Mouse (Mus musculus) inflammation-experienced regulatory T-cells, adult 6 months (primary cell): Measurements from ENCODE around the gene 2510009E07Rik. TPM values are rescaled to one million over a fixed set of nuclear protein-coding genes. Genes with fewer than 3 reads are reported as not detected.
"Not testable (repeated sequence)": the region's sequence is repeated elsewhere in the genome, so short reads cannot be mapped to it uniquely, and the experiment has no call there.

Source experiments
- ATAC-seq: one replicate; pipeline ENCODE4 v1.8.0; 2017
- polyA plus RNA-seq, 3 experiments: library from polyadenylated mRNA; unstranded; fragments of 100-300 nt; shearing (Covaris generic); gene quantifications; one replicate each; pipeline ENCODE4 v1.2.1; 2017

The 2510009E07Rik gene
- polyA plus RNA-seq, 3 experiments from 2014 or later, result 0.30 to 4.1 (median 3.0) TPM

DNA sequence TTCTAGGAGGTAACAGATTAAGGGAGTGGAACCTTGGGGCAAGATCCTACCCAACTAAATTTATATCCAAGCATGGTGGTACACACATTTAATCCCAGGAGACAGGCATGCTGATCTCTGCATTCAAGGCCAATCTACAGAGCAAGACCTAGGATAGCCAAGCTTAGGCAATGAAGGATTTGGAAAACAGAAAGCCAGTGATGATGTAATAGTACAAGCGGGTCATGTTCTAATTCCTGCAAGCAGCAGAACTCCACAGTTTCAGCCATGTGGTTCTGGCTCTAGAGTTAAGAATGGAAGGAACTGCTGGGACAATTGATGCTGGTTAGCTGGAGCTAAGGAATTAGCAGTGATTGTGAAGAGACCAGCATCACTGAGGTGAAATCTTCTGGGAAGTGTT lies 20.8 kb downstream of the 2510009E07Rik start:
- ATAC-seq, result not testable (repeated sequence)

DNA sequence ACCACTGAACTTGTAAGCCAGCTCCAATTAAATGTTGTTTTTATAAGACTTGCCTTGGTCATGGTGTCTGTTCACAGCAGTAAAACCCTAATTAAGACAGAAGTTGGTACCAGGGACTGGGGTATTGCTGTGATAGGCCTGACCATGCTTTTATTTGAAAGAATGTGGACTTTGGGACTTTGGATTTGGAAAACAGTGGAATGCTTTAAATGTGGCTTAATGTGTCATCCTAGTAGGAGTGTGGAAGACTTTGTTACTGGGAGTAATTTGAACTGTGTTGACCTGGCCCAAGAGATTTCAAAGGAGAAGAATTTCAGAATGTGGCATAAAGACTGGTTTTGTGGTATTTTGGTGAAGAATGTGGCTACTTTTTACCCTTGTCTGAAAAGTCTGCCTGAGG lies 21.4 kb downstream of the 2510009E07Rik start:
- ATAC-seq, result not testable (repeated sequence)

DNA sequence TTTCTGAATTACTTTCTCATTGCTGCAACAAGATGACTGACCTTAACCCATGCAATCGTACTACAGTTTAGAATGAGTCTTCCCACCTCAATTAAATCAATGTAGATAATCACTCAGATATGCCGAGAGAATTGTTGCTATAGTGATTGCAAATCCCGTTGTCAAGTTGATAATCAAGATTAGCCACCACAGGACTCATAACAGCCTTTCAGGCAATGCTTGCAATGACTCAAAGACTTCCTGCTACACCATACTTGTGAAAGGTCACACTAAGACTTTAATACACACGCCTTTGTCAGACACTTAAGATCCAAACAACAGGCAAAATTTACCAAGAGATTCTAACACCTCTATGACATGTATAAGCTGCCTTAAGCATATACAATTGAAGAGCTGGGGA lies 22.6 kb downstream of the 2510009E07Rik start:
- ATAC-seq, result peak; percentile 93

DNA sequence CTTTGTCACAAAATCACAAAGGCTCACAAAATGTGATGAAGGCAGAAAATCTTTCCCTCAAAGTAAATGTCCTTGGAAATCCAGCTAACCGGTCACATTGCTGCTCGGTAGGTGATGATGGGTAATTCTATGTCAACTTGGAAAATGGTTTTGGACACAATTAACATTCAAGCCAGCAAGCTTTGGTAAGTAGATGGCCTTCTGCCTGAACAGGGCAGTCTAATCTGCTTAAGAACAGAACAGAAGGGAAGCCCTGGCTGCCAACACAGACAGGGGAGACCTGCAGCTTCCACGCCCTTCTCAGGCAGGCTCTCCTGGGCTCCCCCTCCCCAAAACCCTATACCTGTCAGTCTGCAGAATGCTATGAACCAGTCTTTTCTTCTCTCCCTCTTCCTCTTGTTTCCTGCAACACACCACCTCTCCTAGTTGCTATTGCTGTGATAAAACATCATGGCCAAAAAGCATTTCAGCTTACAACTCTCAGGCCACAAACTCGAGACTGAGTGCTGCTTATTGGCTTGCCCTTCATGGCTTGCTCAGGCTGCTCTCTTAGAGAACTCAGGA lies 29.0 kb downstream of the 2510009E07Rik start:
- ATAC-seq, result no peak

DNA sequence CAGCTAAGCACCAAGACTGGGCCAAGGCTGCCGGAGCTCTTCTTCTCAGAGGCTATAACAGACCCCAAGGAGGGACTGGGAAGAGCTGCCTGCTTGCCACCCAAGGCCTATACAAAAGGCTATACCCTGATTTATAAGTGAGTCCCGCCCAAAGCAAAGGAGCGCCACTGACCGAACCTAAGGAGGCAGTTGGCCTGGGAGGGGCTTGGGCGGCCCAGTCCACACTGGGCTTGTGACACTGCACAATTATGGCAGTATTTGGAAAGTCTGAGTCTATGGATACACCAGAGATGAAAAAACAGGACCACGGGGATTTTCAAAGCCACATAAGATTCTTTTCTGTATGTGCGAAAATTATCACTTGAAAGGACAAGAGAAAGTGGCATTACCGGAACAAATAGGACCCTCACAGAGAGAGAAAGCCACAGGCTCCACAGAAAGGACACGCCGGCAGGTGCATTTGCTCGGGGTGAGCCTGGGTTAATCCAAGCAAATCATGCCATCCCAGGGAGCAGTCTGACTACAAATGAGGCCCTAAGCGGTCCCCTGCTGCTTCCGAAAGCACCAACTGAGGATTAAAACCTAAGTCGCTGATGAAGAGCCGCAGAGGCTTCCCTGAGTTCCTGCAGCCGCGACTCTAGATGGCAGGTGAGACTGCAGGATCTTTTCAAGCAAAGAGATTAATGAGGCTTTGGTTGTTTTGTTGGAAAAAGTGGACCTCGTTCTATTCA lies 29.7 kb downstream of the 2510009E07Rik start:
- no peak for ATAC-seq

DNA sequence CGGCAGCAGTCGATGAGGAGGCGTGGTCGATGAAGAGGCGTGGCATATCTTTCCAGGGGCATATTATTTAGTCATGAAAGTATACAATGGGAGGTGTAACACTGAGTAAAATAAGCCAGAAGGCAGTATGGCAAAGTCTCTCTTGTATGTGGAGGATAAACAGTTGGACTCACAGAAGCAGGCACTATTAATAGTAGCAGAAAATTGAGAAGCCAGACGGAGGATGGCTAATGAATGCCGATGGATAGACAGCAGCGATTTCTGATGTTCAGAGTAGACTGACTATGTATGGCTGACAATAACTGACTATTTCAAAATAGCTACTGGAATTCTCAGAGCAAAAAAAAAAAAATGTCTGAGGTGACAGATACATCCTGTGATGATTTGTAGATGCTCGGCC lies 38.5 kb downstream of the 2510009E07Rik start:
- ATAC-seq, result no peak

DNA sequence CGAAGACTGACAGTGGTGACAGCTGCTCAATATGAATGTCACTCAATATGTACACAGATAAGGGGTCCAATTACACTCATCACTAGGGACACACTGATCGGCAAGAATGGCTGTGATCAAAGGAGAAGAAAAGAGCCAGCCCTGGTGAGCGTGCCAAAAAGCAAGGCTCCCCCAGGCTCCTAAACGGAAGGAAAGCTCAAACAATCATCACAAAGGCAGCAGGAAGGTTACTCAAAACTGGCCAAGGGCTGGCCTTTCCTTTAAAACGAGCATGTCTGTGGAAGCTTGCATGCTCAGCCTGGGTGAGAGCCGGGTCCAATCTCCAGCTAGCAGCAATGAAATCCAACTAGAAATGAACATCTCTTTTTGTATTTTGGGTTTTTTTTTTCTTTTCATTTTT lies 39.2 kb downstream of the 2510009E07Rik start:
- no peak for ATAC-seq

DNA sequence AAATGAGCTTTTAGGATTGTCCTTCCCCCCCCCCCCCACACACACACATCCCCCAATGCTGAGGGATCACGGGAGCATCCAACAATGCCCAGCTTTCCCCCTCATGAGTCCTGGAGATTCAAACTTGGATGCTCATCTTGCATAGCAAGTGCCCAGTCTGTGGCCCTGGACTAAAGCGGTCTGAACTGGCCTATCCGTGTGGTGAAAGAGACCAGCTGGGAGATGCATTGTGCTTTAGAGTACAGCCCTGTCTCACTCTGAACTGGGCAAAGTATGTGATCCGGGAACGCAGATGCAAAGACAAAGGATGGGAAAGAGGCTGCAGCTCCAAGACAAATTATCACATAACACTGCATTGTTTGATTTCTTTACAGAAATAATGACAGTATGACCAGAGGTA lies 40.1 kb downstream of the 2510009E07Rik start:
- ATAC-seq, result no peak

DNA sequence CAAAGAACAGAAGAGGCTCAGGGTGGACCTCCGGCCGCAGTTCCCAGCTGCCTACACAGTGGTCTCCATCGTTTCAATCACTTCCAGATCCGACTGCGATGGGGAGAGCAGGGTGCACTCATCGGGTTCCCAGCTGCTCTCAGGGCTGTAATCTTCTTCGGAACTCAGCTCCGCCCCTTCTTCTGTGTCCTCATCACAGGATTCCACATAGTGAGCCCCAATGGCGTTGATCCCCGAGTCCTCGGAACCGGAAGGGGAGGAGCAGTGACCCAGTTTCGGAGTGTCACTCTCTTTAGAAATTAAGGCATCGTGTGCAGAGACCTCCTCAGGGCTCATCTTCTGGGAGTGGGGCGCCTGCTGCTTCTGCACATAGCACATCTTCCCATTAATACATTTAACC lies 41.3 kb downstream of the 2510009E07Rik start:
- no peak for ATAC-seq

DNA sequence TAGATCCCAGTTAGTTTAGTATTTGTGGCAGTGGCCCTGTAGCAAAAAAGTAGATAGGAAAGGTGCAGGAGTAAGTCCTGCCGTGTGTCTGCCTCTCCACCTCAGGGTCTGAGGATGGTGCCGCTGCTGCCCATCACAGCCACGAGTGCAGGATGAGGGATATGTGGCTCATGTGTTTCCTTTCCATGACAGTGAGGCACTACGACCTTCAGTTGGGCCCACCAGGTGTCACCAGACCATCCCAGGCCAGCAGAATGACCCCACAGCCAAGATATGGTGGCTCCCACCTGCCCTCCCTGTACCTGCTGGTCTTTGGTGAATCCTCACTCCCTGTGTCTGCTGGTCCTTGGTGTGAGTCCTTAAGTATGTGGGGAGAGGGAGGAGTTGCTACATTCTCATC lies 43.3 kb downstream of the 2510009E07Rik start:
- no peak for ATAC-seq

DNA sequence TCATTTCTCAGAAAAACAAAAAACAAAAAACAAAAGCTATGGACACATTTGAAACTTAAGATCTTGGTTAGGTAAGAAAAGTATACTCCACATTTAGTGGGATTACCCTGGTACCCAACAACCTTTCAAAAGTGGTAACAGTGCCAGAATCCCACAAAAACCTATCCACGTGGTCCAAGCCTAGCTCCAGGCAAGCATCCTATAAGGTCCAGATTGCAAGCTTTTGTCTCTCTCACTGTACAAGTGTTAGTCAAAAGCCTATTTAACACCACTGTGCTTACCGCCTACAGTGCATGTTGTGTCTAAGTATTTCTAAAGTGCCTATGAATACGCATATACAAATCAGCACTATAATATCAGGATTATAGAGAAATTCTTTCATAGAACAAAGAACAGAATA lies 44.2 kb downstream of the 2510009E07Rik start:
- ATAC-seq, result no peak

DNA sequence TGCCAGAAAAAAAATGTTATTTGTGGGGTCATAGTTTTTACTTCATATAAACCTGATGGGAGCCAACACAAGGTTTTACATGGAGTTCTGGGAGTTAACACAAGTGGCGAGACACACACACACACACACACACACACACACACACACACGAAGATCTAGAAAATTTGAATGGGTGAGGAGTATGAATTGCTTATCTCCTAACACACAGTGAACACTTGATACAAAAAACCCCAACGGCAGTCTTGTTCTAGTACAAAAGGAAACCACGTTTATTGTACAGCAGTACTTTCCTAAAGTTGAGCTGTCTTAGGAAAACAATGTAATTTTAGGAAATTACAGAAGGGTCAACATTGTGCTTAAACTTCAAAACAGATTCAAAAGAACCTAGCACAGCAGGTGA lies 45.7 kb downstream of the 2510009E07Rik start:
- ATAC-seq, result no peak

DNA sequence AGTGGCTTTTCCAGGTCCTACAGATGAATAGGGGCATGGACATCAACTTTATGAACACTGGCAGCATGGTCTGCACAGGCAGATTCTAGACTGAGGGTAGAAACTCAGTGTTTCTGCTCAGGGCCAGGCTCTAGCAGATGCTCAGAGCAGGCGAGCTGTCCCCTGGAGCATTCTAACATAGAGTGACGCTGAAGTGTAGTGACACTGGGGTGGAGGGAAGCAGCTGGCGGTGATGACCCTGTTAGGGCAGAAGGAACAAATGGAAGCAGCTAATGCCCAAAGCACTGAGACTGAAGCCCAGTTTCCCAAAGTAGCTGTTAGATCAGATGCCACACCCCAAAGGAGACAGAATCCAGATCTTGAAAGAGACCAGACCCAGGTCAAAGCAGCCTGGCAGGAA lies 48.0 kb downstream of the 2510009E07Rik start:
- ATAC-seq, result no peak

DNA sequence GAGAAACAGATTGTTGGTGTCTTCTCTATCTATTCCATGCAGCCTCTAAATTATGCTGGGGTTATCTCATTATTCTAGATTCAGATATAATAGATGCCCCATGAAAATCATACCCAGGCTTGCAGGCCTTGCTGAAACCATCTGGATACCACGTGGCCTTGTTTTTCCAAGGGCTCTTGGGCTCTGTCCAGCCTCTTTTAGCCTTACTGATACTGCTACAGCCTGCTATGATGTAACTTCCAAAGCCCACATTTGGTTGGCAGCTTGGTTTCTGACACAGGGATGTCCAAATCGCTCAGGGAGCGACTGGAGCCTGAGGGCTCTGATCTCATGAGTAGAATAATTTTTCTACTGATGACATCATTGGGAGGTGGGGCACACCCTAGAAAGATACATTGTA lies 48.5 kb downstream of the 2510009E07Rik start:
- no peak for ATAC-seq

DNA sequence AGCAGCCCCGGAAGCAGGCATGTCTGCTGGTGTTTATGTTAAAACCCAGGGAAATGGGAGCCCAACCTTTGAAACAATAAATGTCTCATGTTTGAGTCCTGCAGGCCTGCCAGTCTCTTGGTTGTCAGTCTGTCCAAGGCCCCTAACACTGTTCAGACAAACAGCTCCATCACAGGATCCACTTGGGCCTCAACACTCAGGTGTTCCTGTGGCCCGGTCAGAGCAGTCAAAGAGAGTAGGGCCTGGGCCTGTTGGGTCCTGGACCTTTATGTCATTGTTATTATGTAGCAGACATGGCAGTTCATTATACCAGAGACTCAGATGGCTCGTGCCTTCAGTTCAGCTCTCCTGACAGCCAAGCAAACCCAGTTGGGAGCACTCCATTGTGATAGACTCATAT lies 49.9 kb downstream of the 2510009E07Rik start:
- no peak for ATAC-seq

DNA sequence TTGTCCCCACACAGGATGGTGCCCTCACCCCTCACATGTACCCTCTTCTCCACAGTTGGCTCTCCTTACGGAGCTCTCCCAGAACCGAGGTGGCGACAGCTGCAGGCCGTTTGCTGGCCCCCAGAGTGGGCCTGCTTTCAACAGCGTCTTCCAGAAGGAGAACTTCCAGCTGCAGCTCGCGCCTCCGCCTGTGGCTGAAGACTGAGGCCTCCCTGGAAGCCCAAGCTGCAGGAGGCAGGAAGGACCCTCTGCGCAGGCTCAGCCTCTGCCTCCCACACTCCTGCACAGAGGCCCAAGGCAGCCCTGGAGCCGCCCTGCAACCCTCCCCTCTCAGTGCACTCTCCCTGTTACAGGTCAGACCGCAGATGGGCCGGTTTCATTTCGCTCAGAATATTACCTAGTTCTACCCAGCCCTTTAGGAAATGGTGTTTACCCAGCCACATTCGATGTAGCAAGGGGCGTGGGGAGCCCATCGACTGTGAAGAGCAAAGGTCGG lies 50.4 kb downstream of the 2510009E07Rik start:
- peak; percentile 78 for ATAC-seq

DNA sequence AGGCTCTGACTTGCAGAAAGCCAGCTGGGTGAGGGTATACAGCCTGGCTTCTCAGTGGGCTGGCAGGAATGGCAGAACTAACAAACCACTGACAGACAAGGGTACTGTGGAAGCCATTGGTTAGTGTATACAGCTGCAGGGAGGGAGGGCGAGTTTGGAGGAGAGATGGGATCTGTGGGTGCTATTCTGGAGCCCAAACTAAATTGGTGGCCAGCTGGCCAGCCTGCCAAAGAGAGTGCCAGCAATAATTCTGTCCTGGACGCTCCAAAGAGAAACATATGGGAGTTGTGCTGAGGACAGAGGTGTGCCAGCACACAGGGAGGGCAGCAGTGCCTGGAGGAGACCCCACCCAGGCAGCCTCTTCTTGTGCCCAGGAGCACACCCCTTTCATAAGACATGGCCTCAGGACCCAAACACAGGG lies 50.8 kb downstream of the 2510009E07Rik start:
- ATAC-seq, result no peak

DNA sequence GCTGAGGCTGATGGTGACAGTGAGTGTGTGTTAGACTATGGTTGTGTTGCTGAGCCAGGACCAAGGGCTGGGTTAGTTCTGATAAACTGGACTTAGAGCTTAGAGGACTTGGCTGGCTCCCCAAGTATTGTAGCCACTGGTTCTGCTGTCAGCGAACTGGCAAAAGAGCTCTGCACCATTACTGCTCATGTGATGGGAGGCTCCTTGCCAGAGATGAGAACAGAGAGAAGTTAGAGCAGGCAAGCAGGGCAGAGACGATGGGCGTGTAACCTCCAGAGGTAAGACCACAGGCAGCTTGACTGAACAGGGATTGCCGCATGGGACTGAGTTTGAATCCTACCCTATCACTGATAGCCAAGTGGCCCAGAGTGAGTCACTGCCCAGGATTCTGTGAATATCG lies 51.6 kb downstream of the 2510009E07Rik start:
- no peak for ATAC-seq

DNA sequence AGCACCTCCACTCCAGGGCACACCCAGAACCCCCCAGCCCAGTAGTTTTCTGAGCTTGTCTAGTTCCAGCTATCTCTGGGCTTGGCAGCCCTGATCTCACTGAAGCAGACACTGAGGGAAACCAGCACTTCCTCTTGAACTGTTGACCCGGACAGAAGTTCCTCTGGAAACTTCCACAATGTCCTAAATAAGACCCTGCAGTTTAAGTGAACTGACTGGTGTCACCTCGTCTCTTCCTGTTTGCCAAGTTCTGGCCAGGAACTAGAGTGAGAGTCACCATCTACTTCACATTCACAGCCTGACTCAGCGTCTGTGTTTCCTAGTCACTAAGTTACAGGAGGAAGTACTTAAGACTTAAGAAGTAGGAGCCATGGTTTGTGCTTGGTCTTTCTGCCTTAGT lies 52.5 kb downstream of the 2510009E07Rik start:
- ATAC-seq, result peak; percentile 41

DNA sequence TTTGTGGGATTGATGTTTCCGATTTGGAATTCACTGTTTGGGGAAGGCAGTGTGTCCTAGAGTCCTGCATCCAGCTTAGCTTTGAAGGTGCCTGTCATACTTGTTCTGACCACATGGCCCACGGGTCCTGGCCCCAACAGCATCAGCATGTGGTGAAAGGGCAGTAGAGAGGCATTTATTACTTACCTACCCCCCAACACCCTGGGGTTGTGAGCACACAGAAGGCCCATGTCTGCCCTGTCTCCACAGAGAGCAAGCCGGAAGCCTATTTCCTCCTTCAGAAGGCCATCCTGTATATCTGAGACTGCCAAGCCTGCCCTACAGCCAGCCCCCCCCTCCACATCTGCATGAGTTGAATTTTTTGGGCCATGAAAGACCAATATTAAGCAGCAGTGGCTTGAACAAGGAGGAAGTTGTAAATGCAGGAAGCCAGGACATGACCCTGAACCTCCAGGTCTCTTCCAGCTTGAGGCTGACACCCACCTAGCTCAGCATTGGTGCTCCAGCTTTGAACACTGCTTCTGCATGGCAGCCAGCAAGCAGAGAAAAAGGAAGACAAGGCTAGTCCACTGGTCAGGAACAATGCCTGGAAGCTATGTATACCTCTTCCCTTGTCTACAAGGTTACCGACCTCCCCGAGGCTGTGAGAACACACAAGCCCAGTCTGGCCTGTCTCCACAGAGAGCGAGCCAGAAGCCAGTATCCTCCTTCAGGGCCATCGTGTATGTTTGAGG lies 53.5 kb downstream of the 2510009E07Rik start:
- ATAC-seq, result no peak

DNA sequence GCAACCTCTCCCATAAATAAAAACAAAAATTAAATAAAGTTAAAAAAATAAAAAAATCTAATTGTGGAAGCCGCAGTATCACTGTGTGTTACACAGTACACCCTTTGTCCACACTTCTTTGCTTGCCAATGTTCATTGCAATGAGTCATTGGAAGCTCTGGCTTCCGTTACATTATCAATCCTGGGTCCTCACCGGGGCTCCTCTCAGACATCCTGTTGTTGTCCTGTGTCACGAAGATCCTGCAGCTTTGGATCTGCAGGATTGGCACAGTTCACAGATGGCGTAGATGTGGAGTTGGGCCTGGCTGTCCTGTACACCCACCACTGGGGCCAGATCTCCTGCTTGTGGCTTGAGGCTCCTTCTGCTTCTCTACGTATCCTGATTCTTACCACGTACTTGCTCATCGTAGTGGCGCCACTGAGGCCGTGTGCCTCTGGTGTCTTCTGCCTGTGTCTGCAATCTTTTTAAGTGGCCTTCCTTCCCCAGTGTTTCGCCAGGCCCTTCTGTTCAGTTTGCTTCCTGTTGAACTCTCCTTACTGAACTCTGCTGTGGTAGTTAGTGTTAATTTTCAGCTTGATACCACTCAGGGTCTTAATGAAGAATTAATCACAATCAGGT lies 57.2 kb downstream of the 2510009E07Rik start:
- ATAC-seq, result no peak

DNA sequence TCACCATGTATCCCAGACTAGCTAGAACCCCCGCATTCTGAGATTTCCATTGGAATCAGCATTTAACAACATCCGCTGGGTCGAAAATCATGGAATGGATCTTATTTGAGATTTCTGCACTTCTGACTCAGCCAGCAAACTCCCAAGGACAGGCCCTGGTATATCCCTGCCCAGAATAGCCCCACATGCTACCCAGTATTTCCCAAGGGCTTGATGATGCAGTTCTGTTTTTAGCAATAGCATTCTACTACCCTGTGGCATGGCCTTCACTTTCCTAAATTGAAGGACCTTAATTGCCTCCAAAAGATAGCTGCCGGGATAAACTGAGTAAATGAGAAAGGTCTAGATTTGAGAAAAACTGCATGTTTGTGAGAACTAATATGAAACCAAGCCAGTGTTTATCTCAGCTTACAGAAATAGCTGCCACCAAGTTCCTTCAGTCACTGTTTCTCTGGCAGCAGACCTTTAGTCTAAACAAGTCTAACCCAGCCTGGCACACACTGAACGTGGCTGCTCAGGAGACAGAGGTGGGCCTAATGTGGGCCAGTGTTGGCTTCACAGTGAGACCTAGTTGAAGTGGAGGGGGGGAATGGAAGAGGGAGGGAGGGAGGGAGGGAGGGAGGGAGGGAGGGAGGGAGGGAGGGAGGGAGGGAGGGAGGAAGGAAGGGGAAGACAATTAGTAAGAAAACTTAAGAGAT lies 58.2 kb downstream of the 2510009E07Rik start:
- no peak for ATAC-seq

DNA sequence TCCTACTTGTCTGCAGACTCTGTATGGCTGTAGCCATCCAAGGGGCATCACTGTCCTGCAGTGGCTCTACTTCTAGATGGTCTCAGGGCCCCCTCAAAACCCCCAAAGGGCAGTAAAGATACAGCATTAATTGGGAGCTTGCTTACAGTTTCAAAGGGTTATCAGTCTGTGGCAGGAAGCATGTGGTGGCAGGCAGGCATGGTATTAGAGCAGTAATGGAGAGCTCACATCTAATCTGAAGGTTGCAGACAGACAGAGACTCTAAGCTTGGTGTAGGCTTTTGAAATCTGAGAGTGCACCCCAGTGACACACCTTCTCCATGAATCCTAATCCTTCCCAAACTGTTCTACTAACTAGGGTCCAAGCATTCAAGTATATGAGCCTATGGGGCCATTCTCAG lies 60.0 kb downstream of the 2510009E07Rik start:
- ATAC-seq, result no peak
